Mouse (Mus musculus) neutrophil, adult 5-6 weeks (primary cell): ENCODE measurements around the gene Hinfp. TPM values are rescaled to one million over a fixed set of nuclear protein-coding genes. Genes with fewer than 3 reads are reported as not detected.
"Not testable (repeated sequence)": the region's sequence is repeated elsewhere in the genome, so short reads cannot be mapped to it uniquely, and the experiment has no call there.

Experiments
- ATAC-seq: fragments of 151-379, 151-347 bp; 2 replicates; pipeline ENCODE4 v1.8.0; 2017; ENCODE audit warnings: mild to moderate bottlenecking, moderate TSS enrichment; ENCODE audit not compliant: insufficient number of reproducible peaks, poor library complexity, low FRiP score, severe bottlenecking; ENCODE audit errors: extremely low read depth
- total RNA-seq: library from RNA; stranded (forward); fragments of 200-1000 nt; gene quantifications from 2 replicates; pipeline ENCODE4 v1.2.3, GENCODE M21; 2017

Hinfp gene
- total RNA-seq, 1 experiment from 2014 or later: 46.7 TPM

DNA sequence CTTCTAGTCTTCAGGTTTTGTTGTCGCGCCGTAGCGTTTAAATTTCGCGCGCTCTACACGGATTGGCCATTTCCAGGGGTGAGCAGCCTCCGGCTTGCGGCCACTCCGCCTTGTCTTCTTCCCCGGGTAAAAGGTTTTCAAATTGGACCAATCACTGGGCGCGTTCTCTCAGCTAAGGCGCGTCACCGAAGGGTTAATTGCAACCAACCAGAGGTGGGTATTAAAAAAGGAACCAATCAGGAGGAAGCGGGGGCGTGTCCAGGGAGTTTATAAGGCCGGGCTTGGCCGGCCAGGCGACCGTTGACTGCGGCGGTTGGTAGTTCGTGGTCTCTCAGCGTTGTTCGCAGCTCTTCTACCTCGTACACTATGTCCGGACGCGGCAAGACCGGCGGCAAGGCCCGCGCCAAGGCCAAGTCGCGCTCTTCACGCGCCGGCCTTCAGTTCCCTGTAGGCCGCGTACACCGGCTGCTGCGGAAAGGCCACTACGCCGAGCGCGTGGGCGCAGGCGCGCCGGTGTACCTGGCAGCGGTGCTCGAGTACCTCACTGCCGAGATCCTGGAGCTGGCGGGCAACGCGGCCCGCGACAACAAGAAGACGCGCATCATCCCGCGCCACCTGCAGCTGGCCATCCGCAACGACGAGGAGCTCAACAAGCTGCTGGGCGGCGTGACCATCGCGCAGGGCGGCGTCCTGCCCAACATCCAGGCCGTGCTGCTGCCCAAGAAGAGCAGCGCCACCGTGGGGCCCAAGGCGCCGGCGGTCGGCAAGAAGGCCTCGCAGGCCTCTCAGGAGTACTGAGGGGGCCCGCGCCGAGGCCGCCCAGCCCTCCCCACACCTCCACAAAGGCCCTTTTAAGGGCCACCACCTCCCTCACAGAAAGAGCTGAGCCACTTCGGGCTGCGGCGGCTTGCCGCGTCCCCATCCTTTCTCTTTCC, 29.2 kb upstream of the Hinfp start, which contains the start of gene H2afx:
H2afx (plus strand) TSS at position 299 of the 935 bp plus-strand sequence.
- peak; percentile 96 for ATAC-seq

GRCm38 (mm10) chr9:44332918-44333638, 27.6 kb upstream of the Hinfp start:
- ATAC-seq: no peak

DNA sequence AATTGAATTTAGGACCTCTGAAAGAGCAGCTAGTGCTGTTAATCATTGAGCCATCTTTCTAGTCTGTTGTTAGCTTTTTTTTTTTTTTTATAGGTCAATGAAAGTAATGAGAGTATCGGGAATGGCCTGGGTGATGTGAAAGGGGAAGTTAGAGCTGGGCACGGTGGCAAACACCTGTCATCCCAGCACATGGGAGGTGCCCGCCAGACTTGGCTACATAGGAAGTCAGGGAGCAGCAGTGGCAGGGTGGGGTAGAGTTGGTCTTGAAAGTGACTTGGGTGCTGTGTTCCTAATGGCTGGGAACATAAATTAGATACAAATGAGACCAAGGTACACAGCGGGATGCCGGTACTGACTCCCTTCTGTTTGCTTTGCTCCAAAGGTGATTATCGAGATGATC, 25.3 kb upstream of the Hinfp start:
- ATAC-seq: no peak

- ATAC-seq: no peak
These were observed 22.5 kb upstream of the Hinfp start for GRCm38 (mm10) chr9:44327926-44328325.

GRCm38 (mm10) chr9:44327064-44327711, 21.7 kb upstream of the Hinfp start:
- ATAC-seq: no peak

GRCm38 (mm10) chr9:44326371-44327063, 21.0 kb upstream of the Hinfp start:
- ATAC-seq: peak; percentile 78

GRCm38 (mm10) chr9:44325768-44326370, 20.4 kb upstream of the Hinfp start, which contains the start of gene Dpagt1:
Gene Dpagt1, plus strand, starts transcription at chr9:44326019.
- no peak for ATAC-seq

- ATAC-seq: not testable (repeated sequence)
These were observed 19.7 kb upstream of the Hinfp start for GRCm38 (mm10) chr9:44325032-44325767.

DNA sequence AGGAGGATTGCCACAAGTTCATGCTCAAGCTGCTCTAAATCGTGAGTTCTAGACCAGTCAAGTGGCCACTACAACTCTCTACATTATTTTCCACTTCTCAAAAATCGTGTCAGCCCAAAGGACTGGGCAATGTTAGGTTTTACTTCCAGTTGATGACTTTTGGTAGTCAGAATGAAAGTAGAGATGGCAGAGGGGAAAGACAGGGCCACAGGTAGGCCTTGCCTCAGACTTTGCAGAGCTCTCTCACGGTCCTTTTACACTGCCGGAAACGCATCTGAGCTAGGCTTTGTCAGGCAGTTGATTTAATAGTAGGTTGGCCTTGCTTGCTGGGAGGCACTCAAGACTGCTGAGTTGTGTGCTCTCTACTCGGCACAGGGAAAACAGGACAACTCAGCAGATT, 18.7 kb upstream of the Hinfp start:
- no peak for ATAC-seq

DNA sequence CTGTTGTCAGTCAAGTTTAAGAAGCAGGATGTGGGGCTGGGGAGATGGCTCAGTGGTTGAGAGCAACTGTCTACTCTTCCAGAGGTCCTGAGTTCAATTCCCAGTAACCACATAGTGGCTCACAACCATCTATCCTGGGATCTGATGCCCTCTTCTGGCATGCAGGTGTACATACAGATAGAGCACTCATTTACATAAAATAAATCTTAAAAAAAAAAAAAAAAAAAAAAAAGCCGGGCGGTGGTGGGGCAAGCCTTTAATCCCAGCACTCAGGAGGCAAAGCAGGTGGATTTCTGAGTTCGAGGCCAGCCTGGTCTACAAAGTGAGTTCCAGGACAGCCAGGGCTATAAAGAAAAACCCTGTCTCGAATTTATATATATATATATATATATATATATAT, 18.2 kb upstream of the Hinfp start:
- not testable (repeated sequence) for ATAC-seq

DNA sequence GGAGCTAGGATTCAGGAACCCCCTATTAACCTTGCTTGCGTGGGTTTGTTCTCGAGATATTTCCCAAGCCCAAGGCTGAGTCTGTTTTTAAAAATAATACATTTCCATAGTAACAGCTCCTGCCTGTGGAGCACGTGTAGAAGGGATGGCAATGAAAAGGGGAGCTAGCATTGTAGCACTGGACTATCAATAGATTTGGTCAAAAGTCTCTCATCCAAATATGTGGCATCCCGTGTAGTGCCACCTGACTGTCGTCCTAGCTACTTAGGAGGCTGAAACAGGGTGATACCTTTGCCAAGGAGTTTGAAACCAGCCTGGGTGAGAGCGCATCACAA, 15.3 kb upstream of the Hinfp start:
- no peak for ATAC-seq

GRCm38 (mm10) chr9:44319887-44320798, 14.7 kb upstream of the Hinfp start, which contains the start of gene C2cd2l:
Gene C2cd2l, minus strand, starts transcription at chr9:44320285.
- ATAC-seq: peak; percentile 77

DNA sequence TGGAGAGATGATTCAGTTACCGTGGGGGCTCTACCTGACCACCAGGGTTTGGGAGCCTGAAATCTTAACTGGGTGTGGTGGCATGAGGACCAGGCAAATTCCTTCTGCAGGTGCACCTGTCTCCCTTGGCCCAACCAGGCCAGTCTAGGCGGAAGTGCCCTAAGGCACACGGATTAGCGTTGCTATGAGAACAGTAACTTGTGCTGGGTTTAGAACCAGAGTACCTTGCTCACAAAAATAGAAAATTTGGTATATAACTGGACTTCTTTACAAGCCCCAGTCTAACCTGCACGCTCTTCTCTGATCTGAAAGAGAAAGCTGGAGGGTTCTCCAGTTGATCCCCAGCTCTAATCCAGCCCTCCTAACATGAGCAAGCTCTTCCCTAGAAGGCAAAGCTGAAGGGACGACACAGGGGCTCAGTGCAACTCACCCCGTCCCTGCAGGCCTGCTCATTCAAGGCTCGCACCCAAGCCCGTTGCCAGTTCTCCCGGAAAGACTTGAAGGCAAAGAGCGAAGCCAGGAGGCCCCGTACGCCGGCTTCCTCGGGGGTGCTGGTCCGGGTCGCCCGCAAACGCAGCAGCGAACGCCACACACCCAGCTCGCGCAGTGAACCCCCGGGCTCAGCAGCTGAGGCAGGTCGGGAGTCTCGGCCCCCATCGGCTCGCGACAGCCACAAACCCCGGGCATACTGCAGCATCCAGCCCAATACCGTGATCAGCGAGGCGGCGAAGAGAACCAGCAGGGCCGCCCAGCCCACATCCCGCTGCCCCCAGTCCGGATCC, 13.8 kb upstream of the Hinfp start:
- ATAC-seq: no peak

DNA sequence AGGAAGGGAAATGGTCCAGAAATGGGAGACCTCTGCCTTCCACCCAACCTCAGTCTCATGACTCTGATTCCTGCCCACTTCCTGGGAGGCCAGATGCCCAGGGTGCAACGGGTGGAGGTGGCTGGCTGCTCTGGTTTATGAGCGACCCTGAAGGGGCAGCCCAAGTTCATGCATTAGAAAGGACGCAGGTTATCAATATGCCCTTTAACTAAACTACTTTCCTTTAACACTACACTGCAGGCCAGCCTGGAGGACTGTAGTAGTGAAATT, 13.3 kb upstream of the Hinfp start:
- ATAC-seq: no peak

DNA sequence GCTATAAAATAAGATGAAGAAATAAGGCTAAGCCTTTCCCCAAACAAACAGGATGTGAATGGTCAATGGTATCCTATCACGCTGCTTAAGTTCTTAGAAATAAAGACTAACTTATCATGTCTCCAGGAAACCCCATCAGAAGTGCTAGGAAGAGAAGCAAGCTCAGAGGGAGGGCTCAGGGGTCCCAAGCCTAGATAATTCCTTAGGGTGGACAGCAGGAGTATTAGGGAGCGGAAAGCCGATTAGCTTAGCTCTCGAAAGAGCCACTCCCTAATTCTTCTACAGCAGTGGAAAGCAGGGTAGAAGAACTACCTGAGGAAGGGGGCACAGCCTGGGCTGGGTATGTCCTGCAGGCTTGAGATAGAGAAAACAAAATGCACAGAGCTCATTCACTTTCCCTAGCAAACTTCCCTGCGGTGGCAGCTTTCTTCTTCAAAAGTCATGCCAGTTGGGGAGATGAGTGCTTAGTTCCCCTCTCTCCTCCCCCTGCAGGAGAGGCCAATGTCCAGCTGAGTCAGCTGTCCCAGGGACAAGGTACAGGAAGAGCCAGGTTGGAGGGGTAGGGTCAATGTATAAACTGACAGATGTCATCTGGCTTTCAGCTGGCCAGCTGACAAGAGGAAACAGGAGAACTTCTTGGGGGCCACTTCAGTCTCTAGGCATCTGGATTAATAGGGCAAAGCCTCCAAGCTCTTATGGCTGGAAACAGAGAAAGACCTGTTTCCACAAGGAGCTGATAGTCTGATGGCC, 12.8 kb upstream of the Hinfp start:
- ATAC-seq: no peak

DNA sequence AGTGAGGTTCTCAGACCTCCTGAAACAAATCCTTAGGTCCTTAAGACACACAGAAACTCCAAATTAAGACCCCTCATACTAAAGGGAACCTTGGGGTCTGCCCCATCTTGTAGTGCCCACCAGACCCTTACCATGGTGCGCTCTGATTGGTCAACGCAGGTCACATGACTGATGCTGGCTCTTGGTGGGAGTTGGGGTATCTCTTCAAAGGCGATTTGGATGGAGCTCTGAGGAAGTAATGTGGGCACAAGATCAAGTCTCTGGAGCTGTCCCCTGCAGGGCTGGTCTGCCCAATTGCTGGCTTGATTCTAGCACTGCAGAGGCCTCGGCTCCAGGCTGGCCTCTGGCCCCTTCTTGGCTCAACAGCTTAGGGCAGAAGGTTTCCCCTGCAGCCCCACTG, 12.0 kb upstream of the Hinfp start:
- ATAC-seq: no peak
